Mouse (Mus musculus) spleen, postnatal 4 days (tissue): ENCODE results near the gene Mark2.

Experiments
- DNase-seq, 2 experiments: peaks; one replicate each; pipeline ENCODE4 v3.0.0; 2022; ENCODE audit warnings: low spot score in 2 of 2

Gene Mark2

GRCm38 (mm10) chr19:7267091-7267741 lies 74.4 kb downstream of the Mark2 start, which contains the start of gene Rcor2:
Rcor2 (plus strand) TSS chr19:7267325.
- DNase-seq, result peak in 1 of 2 experiments; percentile 75

- DNase-seq, result no peak
Measured at GRCm38 (mm10) chr19:7266421-7266831, 75.2 kb downstream of the Mark2 start.

DNA sequence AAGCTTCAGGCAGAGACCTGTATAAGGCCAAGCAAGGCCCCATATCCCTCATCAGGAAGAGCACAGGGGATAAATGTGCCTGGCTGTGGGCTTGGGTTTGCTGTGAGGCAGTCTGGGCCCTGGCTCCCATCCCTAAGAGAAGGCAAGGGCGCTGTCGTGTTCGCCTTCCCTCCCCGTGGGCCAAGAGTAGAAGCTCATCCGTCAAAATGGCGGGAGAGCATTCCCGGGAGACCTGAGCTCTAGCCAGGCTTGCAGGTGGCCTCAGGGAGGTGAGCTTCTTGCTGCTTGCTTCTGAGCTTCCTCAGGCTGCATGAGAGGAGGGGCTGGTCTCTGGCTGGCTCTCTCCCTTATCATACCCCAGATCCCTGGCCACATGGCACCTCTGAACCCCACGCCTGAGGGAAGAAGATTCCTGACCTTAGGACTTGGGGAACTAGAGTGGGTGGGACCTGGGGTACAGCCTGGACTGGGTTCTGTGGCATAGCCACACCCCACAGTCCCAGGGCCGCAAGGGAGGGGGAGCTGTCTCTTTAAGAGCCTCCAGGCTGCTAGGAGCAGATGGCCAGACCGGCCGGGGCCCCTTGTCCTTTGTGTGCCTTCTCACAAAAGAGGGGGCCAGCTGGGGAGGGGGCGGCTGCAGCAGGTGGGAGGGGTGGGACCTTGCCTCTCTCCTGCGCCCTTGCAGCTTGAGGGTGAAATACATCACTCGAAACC lies 76.0 kb downstream of the Mark2 start:
- no peak for DNase-seq

- DNase-seq, result no peak
Measured at GRCm38 (mm10) chr19:7264766-7265331, 76.8 kb downstream of the Mark2 start.

DNA sequence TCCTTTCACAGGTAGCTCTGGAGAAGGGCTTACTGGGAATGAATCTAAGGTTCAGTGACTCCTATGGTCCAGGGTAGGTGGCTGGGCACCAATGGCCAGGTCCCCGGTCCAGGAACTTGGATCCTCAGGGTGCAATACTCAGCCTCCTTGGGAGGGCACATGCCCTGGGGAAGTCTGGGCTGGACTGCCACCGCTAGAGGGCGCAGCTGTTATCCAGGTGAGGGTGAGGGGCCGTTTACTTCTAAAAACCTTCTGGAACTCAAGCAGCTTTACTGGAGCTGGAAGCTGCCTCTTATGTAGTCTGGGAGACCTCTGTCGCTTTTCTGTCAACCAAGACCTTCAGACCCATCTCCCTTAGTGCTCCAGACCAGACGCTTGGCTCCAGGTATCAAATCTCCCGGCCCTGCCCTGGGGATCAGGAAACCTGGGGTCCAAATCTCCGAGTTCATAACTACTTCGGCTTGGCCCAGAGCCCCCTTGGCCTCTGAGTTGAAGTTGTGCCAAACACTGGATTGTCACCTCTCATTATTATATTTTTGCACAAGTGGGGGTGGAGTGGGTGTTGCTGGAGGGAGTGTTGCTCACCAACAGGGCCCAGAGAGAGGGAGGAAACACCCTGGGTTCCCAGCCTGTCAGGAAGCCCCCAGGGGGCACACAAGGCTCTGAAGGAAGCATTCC lies 77.4 kb downstream of the Mark2 start:
- peak; percentile 78 to 96 for DNase-seq

DNA sequence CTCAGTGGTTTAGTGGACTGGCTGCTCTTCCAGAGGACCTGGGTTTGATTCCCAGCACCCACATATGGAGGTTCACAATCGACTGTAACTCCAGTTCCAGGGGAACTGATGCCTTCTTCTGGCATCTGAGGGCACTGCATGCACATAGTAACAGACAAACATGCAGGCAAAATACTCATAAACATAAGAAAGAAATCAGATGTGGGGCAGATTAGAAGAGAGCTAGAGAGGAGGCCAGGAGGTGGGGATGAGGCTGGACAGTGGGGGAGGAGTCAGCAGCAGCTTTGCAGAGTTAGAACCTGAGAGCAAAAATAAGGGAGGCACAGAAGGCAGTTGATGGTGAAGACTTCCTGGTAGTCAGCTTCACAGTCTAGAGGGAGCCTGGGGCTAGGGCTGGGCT lies 79.1 kb downstream of the Mark2 start:
- no peak for DNase-seq

DNA sequence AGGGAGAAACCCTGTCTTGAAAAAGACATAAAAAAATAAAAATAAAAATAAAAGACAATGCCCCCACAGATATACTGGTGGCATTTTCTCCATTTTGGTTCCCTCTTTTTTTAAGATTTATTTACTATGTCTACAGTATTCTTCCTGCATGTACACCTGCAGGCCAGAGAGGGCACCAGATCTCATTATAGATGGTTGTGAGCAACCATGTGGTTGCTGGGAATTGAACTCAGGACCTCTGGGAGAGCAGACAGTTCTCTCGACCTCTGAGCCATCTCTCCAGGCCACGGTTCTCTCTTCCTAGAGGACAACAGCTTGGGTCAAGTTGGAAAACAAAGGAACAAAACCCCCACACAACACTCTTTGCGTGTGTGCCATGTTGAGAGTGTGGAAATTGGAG lies 79.7 kb downstream of the Mark2 start:
- no peak for DNase-seq

GRCm38 (mm10) chr19:7261476-7261875 lies 80.2 kb downstream of the Mark2 start:
- DNase-seq, result no peak

- DNase-seq, result no peak
Measured at GRCm38 (mm10) chr19:7257881-7258280, 83.8 kb downstream of the Mark2 start.

DNA sequence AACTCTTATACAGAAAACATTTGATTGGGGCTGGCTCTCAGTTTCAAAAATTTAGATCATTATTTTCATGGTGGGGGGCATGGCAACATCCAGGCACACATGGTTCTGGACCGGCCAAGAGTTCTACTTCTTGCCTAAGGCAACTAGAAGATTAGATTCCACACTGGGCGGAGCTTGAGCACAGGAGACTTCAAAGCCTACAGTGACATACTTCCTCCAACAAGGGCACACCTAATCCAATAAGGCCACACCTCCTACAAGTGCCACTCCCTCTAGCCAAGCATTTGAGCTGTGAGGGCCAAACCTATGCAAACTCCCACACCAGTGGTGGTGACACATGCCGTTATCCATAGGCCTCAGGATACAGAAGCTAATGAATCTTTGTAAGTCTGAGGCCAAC lies 95.6 kb downstream of the Mark2 start:
- no peak for DNase-seq

DNA sequence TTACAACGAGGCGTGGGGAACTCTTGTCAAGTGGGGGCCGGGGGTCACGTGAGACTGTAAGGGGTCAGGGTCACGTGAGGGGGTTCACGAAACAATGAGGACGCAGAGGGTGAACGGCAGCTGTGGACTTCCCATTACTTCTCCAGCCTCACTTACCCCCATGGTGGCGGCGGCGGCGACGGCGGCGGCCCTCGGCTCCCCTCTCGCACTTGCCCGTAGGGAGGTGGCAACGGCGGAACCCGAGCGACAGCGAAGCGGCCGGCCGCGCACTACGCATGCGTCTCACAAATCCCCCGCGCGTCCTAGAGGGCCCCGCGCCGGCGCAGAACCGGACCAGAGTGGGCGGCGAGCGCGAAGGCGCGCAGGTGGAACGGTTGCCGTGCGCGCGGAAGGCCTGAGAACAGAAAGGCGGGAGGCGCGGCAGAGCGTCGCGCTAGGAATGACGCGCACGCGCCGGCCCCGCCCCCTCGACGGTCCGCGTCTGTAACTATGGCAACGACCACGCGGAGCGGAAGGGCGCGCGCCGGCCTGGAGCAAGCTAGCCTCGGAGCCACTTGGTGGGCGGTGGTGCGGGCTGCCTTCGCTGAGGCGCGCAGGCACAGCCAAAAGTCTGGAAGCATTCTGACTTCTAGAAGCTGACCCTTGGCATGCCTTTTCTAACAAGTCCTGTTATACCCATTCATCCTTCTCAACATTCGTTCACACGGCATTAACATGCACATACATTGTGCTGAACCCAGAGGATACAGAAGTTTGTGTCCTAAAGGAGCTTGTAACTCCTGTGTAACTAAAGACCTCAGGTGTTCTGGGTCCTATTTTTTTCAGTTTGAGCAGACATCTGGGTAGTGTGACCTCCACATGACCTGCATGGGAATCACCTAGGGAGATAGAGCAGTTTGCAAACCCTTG lies 100.6 kb downstream of the Mark2 start, which contains the start of gene Naa40:
Naa40 (minus strand) TSS at position 402 of the 909 bp plus-strand sequence.
- DNase-seq, result peak; percentile 92 to 97

DNA sequence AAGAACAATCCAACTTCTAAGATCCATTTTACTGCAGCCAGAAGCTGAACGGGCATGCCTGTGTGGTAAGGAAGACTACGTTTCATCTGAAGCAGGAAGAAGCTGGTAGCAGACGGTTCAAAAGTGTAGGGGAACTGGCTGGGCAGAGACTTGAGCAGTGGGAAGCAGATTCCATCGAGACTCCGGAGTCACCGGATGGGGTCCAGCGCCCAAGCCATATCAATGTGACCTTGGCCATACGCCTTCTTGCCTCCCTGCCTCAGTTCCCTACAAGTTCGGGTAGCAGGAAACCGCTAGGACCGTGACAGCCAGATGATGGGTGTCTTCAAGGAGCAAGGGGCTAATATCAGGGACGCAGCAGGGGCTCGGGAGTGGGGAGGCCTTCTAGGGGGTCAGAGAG lies 101.4 kb downstream of the Mark2 start:
- DNase-seq, result peak in 1 of 2 experiments; percentile 25

DNA sequence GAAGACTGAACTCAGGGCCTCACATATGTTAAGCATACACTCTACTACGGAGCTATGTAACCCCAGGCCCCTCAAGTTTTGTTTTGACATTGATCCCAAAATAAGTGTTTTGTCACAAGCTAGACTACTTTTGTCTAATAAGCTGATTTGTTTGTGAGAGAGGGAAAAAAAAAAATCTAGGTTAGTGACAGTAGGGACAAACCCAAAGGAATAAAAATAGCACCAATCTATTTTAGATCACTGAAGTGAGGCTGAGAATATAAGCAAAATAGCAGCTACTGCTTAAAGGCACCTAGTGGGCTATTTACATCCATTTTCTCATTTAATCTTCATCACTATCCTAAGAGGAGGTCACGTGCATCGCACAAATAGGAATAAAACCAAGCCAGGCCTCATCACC lies 102.1 kb downstream of the Mark2 start:
- DNase-seq, result no peak

- no peak for DNase-seq
Measured at GRCm38 (mm10) chr19:7236742-7237141, 104.9 kb downstream of the Mark2 start.

DNA sequence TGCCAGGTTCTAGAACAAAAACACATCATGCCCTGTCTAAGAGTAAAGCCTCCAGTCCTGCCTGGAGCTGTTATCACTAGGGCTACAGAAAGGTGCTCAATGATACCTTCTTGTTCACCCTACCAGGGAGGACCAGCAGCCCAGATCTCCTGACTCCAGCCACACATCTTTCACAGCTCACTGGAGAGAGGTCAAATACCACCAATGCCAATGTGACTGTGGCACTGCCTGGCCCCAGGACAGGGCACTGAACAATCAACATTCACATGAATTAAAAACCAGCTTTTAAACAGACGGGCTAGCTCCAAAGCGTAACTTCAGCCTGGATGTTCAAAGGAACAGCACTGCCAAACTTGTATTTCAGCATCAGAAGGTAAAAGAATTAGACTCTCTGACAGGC lies 105.6 kb downstream of the Mark2 start:
- no peak for DNase-seq

- DNase-seq, result no peak
Measured at GRCm38 (mm10) chr19:7235461-7235860, 106.2 kb downstream of the Mark2 start.

DNA sequence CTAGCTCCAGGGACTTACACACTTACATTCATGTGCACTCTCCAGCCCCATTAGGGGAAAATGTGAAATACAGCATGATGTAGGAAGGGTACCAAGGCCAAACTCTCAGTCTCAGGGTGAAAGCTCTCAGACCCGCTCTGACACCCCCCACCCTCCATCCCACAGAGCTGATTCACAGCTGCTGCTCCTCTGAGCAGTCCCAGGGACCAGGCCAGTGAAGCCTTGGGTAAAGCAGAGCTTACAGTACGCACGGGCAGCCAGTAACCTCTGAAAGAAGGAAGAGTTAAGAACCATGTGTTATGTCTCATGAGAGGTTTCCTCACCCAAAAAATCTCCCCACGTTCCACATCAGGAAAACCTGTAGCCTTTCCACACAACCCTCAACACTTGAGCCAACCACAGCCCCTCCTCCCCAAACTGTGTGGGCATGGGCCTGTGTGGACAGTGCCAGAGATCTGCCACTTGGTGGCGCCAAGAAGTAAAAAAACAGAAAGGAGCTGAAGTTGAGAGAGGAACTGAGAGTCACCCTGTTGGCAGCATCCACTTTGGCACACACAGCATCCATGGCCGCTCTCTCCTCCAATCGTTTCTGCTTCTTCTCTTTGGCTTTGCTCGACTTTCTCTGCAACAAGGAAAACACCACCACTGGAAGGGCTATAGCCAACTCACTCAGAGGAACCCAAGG lies 107.0 kb downstream of the Mark2 start:
- DNase-seq, result peak; percentile 73 to 86

- peak in 1 of 2 experiments; percentile 39 for DNase-seq
Measured at GRCm38 (mm10) chr19:7226511-7226914, 115.1 kb downstream of the Mark2 start.
